Mouse (Mus musculus): Measurements from ENCODE around the gene Gm42420. TPM values are rescaled to one million over a fixed set of nuclear protein-coding genes. Genes with fewer than 3 reads are reported as not detected.

Gm42420 gene
- polyA plus RNA-seq, 1 experiment, result not detected

GRCm38 (mm10) chr6:39592401-39593214 lies 7.1 kb downstream of the Gm42420 start, which contains the start of gene Ndufb2:
TSS of gene Ndufb2 (plus strand) at chr6:39592574.
- no peaks in the 10 kb centered on the region for H3K27me3 ChIP-seq (replicated peaks)
- peak within 1 kb of the TSS; percentile 96 for H3K4me3 ChIP-seq (replicated peaks)
- peaks cover 54% of the 10 kb centered on the region for H3K36me3 ChIP-seq (replicated peaks; ENCODE audit: low read length)
- no peaks in the 10 kb centered on the region for H3K9me3 ChIP-seq
- peaks cover 33% of the 10 kb centered on the region for H3K4me1 ChIP-seq
- no peak for TF ChIP-seq FLI1 (IDR thresholded peaks at IDR 0.05; ENCODE audit: low read length)
- no peak for TF ChIP-seq GATA1 (IDR thresholded peaks at IDR 0.05; ENCODE audit: borderline replicate concordance, low read length)

GRCm38 (mm10) chr6:39600851-39601250 lies 15.3 kb downstream of the Gm42420 start:
- Histone ChIP-seq H3K9me3 (no peaks in the 10 kb centered on the region), H3K27me3 (replicated peaks) (no peaks in the 10 kb centered on the region), H3K36me3 (replicated peaks; ENCODE audit: low read length) (peaks cover 91% of the 10 kb centered on the region), H3K4me1 (peaks cover 12% of the 10 kb centered on the region), H3K4me3 (replicated peaks) (no peak overlapping the region)
- TF ChIP-seq FLI1 (IDR thresholded peaks at IDR 0.05; ENCODE audit: low read length) (no peak), GATA1 (IDR thresholded peaks at IDR 0.05; ENCODE audit: borderline replicate concordance, low read length) (no peak)

GRCm38 (mm10) chr6:39601828-39602227 lies 16.3 kb downstream of the Gm42420 start:
- H3K36me3 ChIP-seq (replicated peaks; ENCODE audit: low read length), result peaks cover 88% of the 10 kb centered on the region
- TF ChIP-seq GATA1 (IDR thresholded peaks at IDR 0.05; ENCODE audit: borderline replicate concordance, low read length) (no peak), FLI1 (IDR thresholded peaks at IDR 0.05; ENCODE audit: low read length) (no peak)
- H3K4me3 ChIP-seq (replicated peaks), result no peak overlapping the region
- H3K27me3 ChIP-seq (replicated peaks), result no peaks in the 10 kb centered on the region
- H3K9me3 ChIP-seq, result no peaks in the 10 kb centered on the region
- peaks cover 7% of the 10 kb centered on the region for H3K4me1 ChIP-seq

GRCm38 (mm10) chr6:39604565-39604964 lies 19.0 kb downstream of the Gm42420 start:
- Histone ChIP-seq H3K4me1 (peaks cover 10% of the 10 kb centered on the region), H3K9me3 (no peaks in the 10 kb centered on the region), H3K27me3 (replicated peaks) (no peaks in the 10 kb centered on the region), H3K36me3 (replicated peaks; ENCODE audit: low read length) (peaks cover 76% of the 10 kb centered on the region), H3K4me3 (replicated peaks) (no peak overlapping the region)
- TF ChIP-seq FLI1 (IDR thresholded peaks at IDR 0.05; ENCODE audit: low read length), result no peak
- no peak for TF ChIP-seq GATA1 (IDR thresholded peaks at IDR 0.05; ENCODE audit: borderline replicate concordance, low read length)

- no peaks in the 10 kb centered on the region for H3K9me3 ChIP-seq
These were observed 20.5 kb downstream of the Gm42420 start for GRCm38 (mm10) chr6:39606056-39606455.

GRCm38 (mm10) chr6:39606862-39607261 lies 21.3 kb downstream of the Gm42420 start:
- Histone ChIP-seq H3K36me3 (replicated peaks; ENCODE audit: low read length) (peaks cover 72% of the 10 kb centered on the region), H3K4me1 (peaks cover 5% of the 10 kb centered on the region), H3K9me3 (no peaks in the 10 kb centered on the region), H3K4me3 (replicated peaks) (no peak overlapping the region), H3K27me3 (replicated peaks) (no peaks in the 10 kb centered on the region)
- TF ChIP-seq GATA1 (IDR thresholded peaks at IDR 0.05; ENCODE audit: borderline replicate concordance, low read length) (no peak), FLI1 (IDR thresholded peaks at IDR 0.05; ENCODE audit: low read length) (no peak)

More at GRCm38 (mm10) chr6:39606056-39606455, 20.5 kb downstream of the Gm42420 start:
- peaks cover 5% of the 10 kb centered on the region for H3K4me1 ChIP-seq
- no peaks in the 10 kb centered on the region for H3K27me3 ChIP-seq (replicated peaks)
- H3K4me3 ChIP-seq (replicated peaks), result no peak overlapping the region
- TF ChIP-seq GATA1 (IDR thresholded peaks at IDR 0.05; ENCODE audit: borderline replicate concordance, low read length) (no peak), FLI1 (IDR thresholded peaks at IDR 0.05; ENCODE audit: low read length) (no peak)
- H3K36me3 ChIP-seq (replicated peaks; ENCODE audit: low read length), result peaks cover 69% of the 10 kb centered on the region

GRCm38 (mm10) chr6:39607365-39607764 lies 21.8 kb downstream of the Gm42420 start:
- Histone ChIP-seq H3K9me3 (no peaks in the 10 kb centered on the region), H3K4me3 (replicated peaks) (no peak overlapping the region), H3K27me3 (replicated peaks) (no peaks in the 10 kb centered on the region), H3K4me1 (peaks cover 5% of the 10 kb centered on the region), H3K36me3 (replicated peaks; ENCODE audit: low read length) (peaks cover 72% of the 10 kb centered on the region)
- TF ChIP-seq FLI1 (IDR thresholded peaks at IDR 0.05; ENCODE audit: low read length), result no peak
- no peak for TF ChIP-seq GATA1 (IDR thresholded peaks at IDR 0.05; ENCODE audit: borderline replicate concordance, low read length)

- Histone ChIP-seq H3K27me3 (replicated peaks) (no peaks in the 10 kb centered on the region), H3K4me1 (peaks cover 5% of the 10 kb centered on the region), H3K36me3 (replicated peaks; ENCODE audit: low read length) (peaks cover 71% of the 10 kb centered on the region), H3K4me3 (replicated peaks) (no peak overlapping the region), H3K9me3 (no peaks in the 10 kb centered on the region)
- TF ChIP-seq FLI1 (IDR thresholded peaks at IDR 0.05; ENCODE audit: low read length), result no peak
- no peak for TF ChIP-seq GATA1 (IDR thresholded peaks at IDR 0.05; ENCODE audit: borderline replicate concordance, low read length)
These were observed 24.7 kb downstream of the Gm42420 start for GRCm38 (mm10) chr6:39610207-39610606.

GRCm38 (mm10) chr6:39611296-39611695 lies 25.7 kb downstream of the Gm42420 start:
- no peak for TF ChIP-seq FLI1 (IDR thresholded peaks at IDR 0.05; ENCODE audit: low read length)
- TF ChIP-seq GATA1 (IDR thresholded peaks at IDR 0.05; ENCODE audit: borderline replicate concordance, low read length), result no peak
- no peak overlapping the region for H3K4me3 ChIP-seq (replicated peaks)
- H3K27me3 ChIP-seq (replicated peaks), result no peaks in the 10 kb centered on the region
- H3K4me1 ChIP-seq, result peaks cover 5% of the 10 kb centered on the region
- peaks cover 74% of the 10 kb centered on the region for H3K36me3 ChIP-seq (replicated peaks; ENCODE audit: low read length)
- no peaks in the 10 kb centered on the region for H3K9me3 ChIP-seq

Other genes starting within 250 kb of the Gm42420 start
- gene Slc37a3, start 208.1 kb upstream of the Gm42420 start, polyA plus RNA-seq (2012; ENCODE audit: insufficient read depth, low replicate concordance), result 0.59 TPM in 1 of 2 replicates, not detected in the other
- not detected in 2 replicates for gene Rab19, start 204.6 kb upstream of the Gm42420 start, polyA plus RNA-seq (2012; ENCODE audit: insufficient read depth, low replicate concordance)
- gene Mkrn1, start 165.3 kb upstream of the Gm42420 start, polyA plus RNA-seq (2012; ENCODE audit: insufficient read depth, low replicate concordance), result 107 and 108 TPM in 2 replicates
- gene Dennd2a, start 27.9 kb upstream of the Gm42420 start, polyA plus RNA-seq (2012; ENCODE audit: insufficient read depth, low replicate concordance), result 0.74 and 1.3 TPM in 2 replicates
- gene Adck2, start 11.9 kb upstream of the Gm42420 start, polyA plus RNA-seq (2012; ENCODE audit: insufficient read depth, low replicate concordance), result 5.2 and 7.5 TPM in 2 replicates
- 143 and 223 TPM in 2 replicates for gene Ndufb2, start 6.8 kb downstream of the Gm42420 start, polyA plus RNA-seq (2012; ENCODE audit: insufficient read depth, low replicate concordance)
- 0.54 and 0.84 TPM in 2 replicates for gene Braf, start 139.7 kb downstream of the Gm42420 start, polyA plus RNA-seq (2012; ENCODE audit: insufficient read depth, low replicate concordance)
- 14.8 TPM in 1 of 2 replicates, not detected in the other for gene Mrps33, start 225.2 kb downstream of the Gm42420 start, polyA plus RNA-seq (2012; ENCODE audit: insufficient read depth, low replicate concordance)

All from megakaryocyte, embryonic 14.5 days (primary cell).